Mouse (Mus musculus): Measurements from ENCODE around the gene Tnfsf12.

DNA sequence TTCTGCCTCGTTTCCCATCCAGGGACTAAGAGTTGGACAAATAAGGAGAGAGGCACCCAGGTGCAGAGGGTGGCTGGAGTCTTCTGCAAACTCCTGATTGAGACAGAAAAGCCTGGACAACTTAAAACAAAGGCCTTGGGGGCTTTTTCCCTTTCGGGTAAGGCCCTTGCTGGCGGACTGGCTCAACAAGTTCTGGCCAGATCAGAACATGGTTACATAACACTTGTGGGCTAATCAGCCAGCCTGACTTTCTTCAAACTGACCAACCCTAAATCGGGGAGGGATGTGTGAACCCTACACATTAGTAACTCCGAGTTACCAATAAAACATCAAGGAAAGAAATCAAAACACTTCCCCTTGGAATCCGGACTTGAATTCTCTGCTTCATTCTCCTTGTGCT lies 25.2 kb upstream of the Tnfsf12 start:
- TF ChIP-seq CTCF (IDR thresholded peaks at IDR 0.05; ENCODE audit: low read depth) (no peak), EP300 (optimal IDR thresholded peaks at IDR 0.05) (no peak)

Measured in stomach, postnatal 0 days (tissue).